Mouse (Mus musculus): ENCODE data around the gene Pan3.
"Not testable (repeated sequence)": the region's sequence is repeated elsewhere in the genome, so short reads cannot be mapped to it uniquely, and the experiment has no call there.

The Pan3 gene

GRCm38 (mm10) chr5:147551879-147552627 lies 122.1 kb downstream of the Pan3 start:
- no peak for DNase-seq (ENCODE audit: low spot score in 2 of 2)

GRCm38 (mm10) chr5:147557641-147558040 lies 127.7 kb downstream of the Pan3 start:
- not testable (repeated sequence) for DNase-seq (ENCODE audit: low spot score in 2 of 2)

GRCm38 (mm10) chr5:147563511-147564139 lies 133.7 kb downstream of the Pan3 start:
- DNase-seq (ENCODE audit: low spot score in 2 of 2): no peak

- DNase-seq (ENCODE audit: low spot score in 2 of 2): peak in 1 of 2 experiments; percentile 37
Measured at GRCm38 (mm10) chr5:147564140-147564590, 134.2 kb downstream of the Pan3 start.

- no peak for DNase-seq (ENCODE audit: low spot score in 2 of 2)
Measured at GRCm38 (mm10) chr5:147565444-147565843, 135.5 kb downstream of the Pan3 start.

GRCm38 (mm10) chr5:147566335-147566734 lies 136.4 kb downstream of the Pan3 start:
- DNase-seq (ENCODE audit: low spot score in 2 of 2): no peak

- DNase-seq (ENCODE audit: low spot score in 2 of 2): no peak
Measured at GRCm38 (mm10) chr5:147572695-147573094, 142.7 kb downstream of the Pan3 start.

- DNase-seq (ENCODE audit: low spot score in 2 of 2): no peak
Measured at GRCm38 (mm10) chr5:147573555-147573954, 143.6 kb downstream of the Pan3 start.

- peak in 1 of 2 experiments; percentile 34 for DNase-seq (ENCODE audit: low spot score in 2 of 2)
Measured at GRCm38 (mm10) chr5:147574517-147574916, 144.6 kb downstream of the Pan3 start.

GRCm38 (mm10) chr5:147577003-147577402 lies 147.0 kb downstream of the Pan3 start:
- no peak for DNase-seq (ENCODE audit: low spot score in 2 of 2)

- DNase-seq (ENCODE audit: low spot score in 2 of 2): no peak
Measured at GRCm38 (mm10) chr5:147579148-147579547, 149.2 kb downstream of the Pan3 start.

GRCm38 (mm10) chr5:147579691-147580090 lies 149.7 kb downstream of the Pan3 start:
- no peak for DNase-seq (ENCODE audit: low spot score in 2 of 2)

GRCm38 (mm10) chr5:147580181-147580580 lies 150.2 kb downstream of the Pan3 start:
- no peak for DNase-seq (ENCODE audit: low spot score in 2 of 2)

- DNase-seq (ENCODE audit: low spot score in 2 of 2): peak; percentile 66 to 86
Measured at GRCm38 (mm10) chr5:147583702-147584298, 153.8 kb downstream of the Pan3 start.

GRCm38 (mm10) chr5:147584648-147585047 lies 154.7 kb downstream of the Pan3 start:
- DNase-seq (ENCODE audit: low spot score in 2 of 2): no peak

GRCm38 (mm10) chr5:147585070-147585469 lies 155.1 kb downstream of the Pan3 start:
- no peak for DNase-seq (ENCODE audit: low spot score in 2 of 2)

GRCm38 (mm10) chr5:147589814-147590213 lies 159.9 kb downstream of the Pan3 start:
- no peak for DNase-seq (ENCODE audit: low spot score in 2 of 2)

GRCm38 (mm10) chr5:147597825-147598224 lies 167.9 kb downstream of the Pan3 start:
- DNase-seq (ENCODE audit: low spot score in 2 of 2): no peak
